Mouse (Mus musculus) olfactory bulb, adult 2 months (tissue): ENCODE measurements at regions not wholly inside any gene's neighbourhood (a gene's known extent, or its start where the extent isn't known, plus 50 kb on each side); places are given as distances from the start of the nearest gene placed in this dataset.
"Not testable (repeated sequence)": the region's sequence is repeated elsewhere in the genome, so short reads cannot be mapped to it uniquely, and the experiment has no call there.

Source experiments
- H3K27ac ChIP-seq: fragments of 200-500 bp; 2 replicates; pipeline ENCODE4 v1.5.1; 2012; ENCODE audit warnings: low read depth, low read length; ENCODE audit not compliant: insufficient read depth
- H3K4me1 ChIP-seq: fragments of 200-500 bp; 2 replicates; pipeline ENCODE4 v1.6.1; 2012; ENCODE audit warnings: low read length; ENCODE audit not compliant: control insufficient read depth, insufficient read depth
- H3K4me3 ChIP-seq: fragments of 200-500 bp; 2 replicates; pipeline ENCODE4 v1.5.1; 2012; ENCODE audit warnings: mild to moderate bottlenecking, low read depth, low read length, moderate library complexity; ENCODE audit not compliant: insufficient read depth
- CTCF ChIP-seq: fragments of 200-500 bp; IDR thresholded peaks from 2 replicates; pipeline ENCODE4 v1.5.1; 2012; ENCODE audit warnings: low read depth, mild to moderate bottlenecking, low read length, moderate library complexity; ENCODE audit not compliant: insufficient read depth
- POLR2A ChIP-seq: fragments of 200-500 bp; IDR thresholded peaks from 2 replicates; pipeline ENCODE4 v1.6.1; 2012; ENCODE audit warnings: mild to moderate bottlenecking, low read depth, low read length, moderate library complexity; ENCODE audit not compliant: insufficient read depth
- WGBS: fragments of 180-500 bp; shearing (Covaris S2); methylation state at CpG from one replicate; pipeline ENCODE4 v1.1.7; 2018; 5-methylcytosine and 5-hydroxymethylcytosine counted together

DNA sequence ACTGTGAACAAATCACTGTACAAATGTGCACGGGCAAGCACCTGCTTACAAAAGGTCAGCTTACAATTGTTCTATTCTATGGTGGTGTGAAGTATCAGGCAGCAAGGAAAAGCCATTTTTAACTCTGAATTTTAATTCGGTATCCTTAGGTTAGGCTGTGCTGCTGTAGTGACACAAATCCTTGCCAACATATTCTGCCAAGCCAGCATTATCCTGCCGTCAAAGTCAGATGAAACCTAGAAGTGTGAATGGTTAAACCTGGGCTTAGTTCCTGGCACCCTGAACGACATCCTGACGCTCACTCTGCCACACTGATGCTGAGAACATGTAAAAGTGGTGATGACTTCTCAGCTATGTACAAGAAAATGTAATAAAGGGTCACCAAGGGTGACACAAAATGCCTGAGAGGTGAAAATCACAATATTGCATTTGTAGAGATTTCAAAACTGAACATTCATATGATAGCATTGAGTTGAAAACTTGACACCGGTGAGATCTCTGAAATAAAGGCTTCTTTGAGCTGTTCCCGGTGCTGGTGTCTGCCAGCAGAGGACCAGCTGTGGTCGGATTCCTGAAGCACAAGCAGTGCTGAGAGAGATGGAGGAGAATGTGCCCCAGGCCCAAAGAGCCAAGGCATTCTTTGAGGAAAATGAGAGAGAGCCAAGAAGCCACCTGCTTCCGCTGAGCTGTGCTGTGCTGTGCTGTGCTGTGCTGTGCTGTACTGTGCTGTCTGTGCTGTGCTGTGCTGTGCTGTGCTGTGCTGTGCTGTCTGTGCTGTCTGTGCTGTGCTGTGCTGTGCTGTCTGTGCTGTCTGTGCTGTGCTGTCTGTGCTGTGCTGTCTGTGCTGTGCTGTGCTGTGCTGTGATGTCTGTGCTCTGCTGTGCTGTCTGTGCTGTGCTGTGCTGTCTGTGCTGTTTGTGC lies 195.9 kb downstream of the Tcp10c start:
- Histone ChIP-seq H3K4me1 (no peaks in the 10 kb centered on the region), H3K27ac (no peak overlapping the region), H3K4me3 (no peak overlapping the region)
- 61% methylated on average over 9 of the region's 9 CpGs for WGBS
- TF ChIP-seq POLR2A = no peak
- TF ChIP-seq CTCF = no peak

DNA sequence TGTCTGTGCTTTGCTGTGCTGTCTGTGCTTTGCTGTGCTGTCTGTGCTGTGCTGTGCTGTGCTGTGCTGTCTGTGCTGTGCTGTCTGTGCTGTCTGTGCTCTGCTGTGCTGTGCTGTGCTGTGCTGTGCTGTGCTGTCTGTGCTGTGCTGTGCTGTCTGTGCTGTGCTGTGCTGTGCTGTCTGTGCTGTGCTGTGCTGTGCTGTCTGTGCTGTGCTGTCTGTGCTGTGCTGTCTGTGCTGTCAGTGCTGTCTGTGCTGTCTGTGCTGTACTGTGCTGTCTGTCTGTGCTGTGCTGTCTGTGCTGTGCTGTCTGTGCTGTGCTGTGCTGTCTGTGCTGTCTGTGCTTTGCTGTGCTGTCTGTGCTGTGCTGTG lies 196.5 kb downstream of the Tcp10c start:
- not testable (repeated sequence) for H3K4me1 ChIP-seq, H3K4me3 ChIP-seq, H3K27ac ChIP-seq

DNA sequence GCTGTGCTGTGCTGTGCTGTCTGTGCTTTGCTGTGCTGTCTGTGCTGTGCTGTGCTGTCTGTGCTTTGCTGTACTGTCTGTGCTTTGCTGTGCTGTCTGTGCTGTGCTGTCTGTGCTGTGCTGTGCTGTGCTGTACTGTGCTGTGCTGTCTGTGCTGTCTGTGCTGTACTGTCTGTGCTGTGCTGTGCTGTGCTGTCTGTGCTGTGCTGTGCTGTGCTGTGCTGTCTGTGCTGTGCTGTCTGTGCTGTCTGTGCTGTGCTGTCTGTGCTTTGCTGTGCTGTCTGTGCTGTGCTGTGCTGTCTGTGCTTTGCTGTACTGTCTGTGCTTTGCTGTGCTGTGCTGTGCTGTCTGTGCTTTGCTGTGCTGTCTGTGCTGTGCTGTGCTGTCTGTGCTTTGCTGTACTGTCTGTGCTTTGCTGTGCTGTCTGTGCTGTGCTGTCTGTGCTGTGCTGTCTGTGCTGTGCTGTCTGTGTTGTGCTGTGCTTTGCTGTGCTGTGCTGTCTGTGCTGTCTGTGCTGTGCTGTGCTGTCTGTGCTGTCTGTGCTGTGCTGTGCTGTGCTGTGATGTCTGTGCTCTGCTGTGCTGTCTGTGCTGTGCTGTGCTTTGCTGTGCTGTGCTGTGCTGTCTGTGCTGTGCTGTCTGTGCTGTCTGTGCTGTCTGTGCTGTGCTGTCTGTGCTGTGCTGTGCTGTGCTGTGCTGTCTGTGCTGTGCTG lies 197.5 kb downstream of the Tcp10c start:
- H3K27ac ChIP-seq, H3K4me1 ChIP-seq, H3K4me3 ChIP-seq: not testable (repeated sequence)

DNA sequence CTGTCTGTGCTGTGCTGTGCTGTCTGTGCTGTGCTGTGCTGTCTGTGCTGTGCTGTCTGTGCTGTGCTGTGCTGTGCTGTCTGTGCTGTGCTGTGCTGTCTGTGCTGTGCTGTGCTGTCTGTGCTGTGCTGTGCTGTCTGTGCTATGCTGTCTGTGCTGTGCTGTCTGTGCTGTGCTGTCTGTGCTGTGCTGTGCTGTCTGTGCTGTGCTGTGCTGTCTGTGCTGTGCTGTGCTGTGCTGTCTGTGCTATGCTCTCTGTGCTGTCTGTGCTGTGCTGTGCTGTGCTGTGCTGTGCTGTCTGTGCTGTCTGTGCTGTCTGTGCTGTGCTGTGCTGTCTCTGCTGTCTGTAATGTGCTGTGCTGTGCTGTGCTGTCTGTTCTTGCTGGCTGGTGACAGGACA lies 198.5 kb downstream of the Tcp10c start:
- H3K27ac ChIP-seq, H3K4me3 ChIP-seq, H3K4me1 ChIP-seq: not testable (repeated sequence)

DNA sequence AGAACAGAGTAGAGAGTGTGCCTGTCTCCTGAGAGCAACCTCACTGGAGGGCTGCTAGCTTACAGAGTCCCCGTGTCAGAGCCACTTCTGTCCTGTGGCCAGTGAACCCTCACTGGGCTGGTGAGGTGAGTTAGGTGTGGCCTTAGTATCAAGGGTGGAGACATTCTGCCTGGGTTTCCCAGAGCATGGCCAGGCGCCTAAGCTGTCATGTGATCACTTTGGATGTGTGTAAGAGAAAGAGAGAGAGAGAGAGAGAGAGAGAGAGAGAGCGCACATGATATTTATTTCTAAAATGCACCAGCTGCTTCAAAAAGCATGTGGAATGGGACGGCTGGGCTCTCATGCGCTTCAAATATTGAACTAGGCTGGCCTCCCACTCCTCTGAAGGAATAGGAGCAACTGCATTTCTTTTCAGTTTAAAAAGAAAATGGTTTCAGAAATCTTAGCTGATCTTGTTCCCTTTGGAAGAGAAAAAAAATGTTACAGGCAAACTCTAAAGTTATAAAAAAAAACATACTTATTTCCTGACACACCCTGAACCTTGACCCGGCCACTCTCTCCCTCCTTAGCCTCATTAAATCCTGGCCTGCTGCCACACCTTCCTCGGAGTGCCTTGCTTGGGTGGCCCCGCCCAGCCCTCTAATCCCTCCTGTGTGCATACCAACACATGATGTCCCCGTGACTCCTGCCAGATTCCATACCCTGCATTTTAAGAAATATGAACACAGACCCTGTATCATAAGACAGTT lies 201.1 kb downstream of the Tcp10c start:
- H3K4me3 ChIP-seq, H3K4me1 ChIP-seq, H3K27ac ChIP-seq: not testable (repeated sequence)
- WGBS = 48% methylated on average over 9 of the region's 9 CpGs

DNA sequence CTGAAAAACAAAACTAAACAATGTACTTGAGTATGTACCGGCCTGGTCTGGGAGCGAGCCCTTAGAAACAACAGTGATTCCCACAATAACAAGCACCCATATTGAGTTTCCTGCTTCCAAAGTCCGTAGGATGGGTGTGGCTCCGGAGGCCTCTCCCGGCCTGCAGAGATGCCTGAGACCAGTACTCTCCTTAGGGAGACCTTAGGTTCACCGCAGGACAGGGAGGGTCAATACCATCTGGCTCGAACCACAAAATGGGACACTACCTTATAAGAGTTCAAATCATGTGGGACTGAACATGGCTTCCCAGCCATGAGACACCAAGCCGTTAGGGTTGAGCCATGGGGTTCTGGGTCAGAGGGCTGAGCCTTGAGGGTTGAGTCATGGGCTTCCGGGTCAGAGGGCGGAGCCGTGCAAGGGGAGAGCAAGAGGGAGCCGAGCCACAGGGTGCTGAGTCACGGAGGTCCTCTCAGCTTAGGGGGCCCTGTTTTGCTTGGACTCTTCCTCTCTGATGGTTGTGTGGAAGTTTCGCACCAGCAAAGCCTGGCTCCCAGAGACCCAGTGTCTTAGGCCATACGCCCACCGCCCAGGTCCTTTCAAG lies 201.8 kb downstream of the Tcp10c start:
- H3K27ac ChIP-seq = not testable (repeated sequence)
- 89% methylated on average over 16 of the region's 16 CpGs for WGBS

DNA sequence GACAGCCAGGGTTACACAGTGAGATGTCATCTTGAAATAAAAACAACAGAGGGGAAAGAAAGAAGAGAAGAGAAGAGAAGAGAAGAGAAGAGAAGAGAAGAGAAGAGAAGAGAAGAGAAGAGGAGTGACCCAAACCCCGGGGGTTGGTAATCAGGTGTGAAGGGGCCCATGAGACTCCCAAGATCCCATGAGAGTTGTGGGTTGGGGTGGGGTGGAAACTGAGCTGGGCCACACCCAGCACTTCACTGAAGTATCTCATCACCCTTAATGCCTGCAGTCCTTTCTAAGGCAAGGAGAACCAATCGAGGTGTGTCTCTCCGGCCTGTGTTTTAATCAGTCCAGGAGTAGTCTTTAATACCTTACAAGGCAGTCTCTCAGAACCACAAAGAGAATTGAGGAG lies 201.5 kb upstream of the Afdn start:
- no peak overlapping the region for H3K4me3 ChIP-seq
- H3K4me1 ChIP-seq = no peaks in the 10 kb centered on the region
- 82% methylated on average over 3 of the region's 3 CpGs for WGBS
- TF ChIP-seq POLR2A = no peak
- no peak for TF ChIP-seq CTCF
- H3K27ac ChIP-seq = no peak overlapping the region

More for the DNA sequence above, 201.8 kb downstream of the Tcp10c start:
- H3K4me1 ChIP-seq, H3K4me3 ChIP-seq: not testable (repeated sequence)

DNA sequence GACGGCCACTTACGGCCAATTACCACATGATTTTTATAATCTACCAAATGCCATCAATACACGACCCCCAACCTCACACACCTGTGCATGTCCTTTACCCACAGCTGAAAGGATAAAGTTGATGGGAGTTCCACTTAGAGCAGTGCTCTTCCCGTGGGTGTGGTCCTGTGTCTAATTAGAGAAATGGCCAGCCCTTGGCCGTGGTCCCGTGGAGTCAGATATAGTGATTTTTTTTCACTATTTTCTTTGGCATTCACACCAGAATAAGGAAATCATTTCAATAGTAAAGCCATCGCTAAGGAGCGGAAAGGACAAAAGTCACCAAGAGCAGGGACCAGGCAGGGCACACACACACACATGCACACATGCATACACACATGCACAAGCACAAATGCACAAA lies 199.0 kb upstream of the Afdn start:
- TF ChIP-seq POLR2A = no peak
- no peak for TF ChIP-seq CTCF
- Histone ChIP-seq H3K27ac (no peak overlapping the region), H3K4me3 (no peak overlapping the region), H3K4me1 (no peaks in the 10 kb centered on the region)
- 84% methylated on average over 8 of the region's 8 CpGs for WGBS

DNA sequence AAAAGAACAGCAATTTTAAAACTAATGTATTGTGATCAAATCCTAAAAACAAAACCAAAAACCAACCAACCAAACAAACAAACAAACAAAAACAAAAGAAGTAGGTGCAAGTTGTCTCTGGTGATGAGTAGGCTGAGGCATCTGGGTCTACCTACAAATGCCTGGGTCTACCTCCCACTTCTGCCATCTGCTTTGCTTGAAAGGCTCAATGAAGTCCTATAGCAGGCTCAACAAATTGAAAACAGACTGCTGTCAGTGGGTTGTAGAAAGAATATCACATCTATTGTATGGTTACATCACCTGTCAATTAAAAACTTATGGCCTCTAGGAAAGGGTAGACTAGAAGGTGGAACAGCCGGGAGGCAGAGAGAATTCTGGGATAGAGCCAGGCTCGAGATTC lies 197.4 kb upstream of the Afdn start:
- Histone ChIP-seq H3K4me3 (no peak overlapping the region), H3K4me1 (no peaks in the 10 kb centered on the region), H3K27ac (no peak overlapping the region)
- 94% methylated on average over 2 of the region's 2 CpGs for WGBS
- TF ChIP-seq POLR2A (no peak), CTCF (no peak)

DNA sequence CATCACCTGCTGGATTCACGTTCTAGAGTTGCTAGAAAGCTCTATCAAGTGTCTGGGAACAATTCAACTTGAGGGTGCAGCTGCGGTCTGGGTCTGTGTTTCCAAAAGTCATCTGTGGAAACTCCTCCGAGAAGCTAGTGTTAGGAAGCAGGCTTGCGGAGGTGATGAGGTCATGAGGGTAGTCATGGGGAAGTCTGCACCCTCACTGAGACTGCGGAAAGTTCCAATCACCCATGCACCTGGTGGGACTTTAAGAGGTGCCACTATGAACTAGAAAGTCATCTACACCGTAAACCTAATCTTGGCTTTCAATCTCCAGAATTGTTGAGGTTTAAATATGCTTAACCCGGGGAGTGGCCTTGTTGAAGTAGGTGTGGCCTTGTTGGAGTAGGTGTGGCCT lies 195.5 kb upstream of the Afdn start:
- TF ChIP-seq CTCF (no peak), POLR2A (no peak)
- Histone ChIP-seq H3K4me3 (no peak overlapping the region), H3K27ac (no peak overlapping the region), H3K4me1 (no peaks in the 10 kb centered on the region)
- 95% methylated on average over 7 of the region's 7 CpGs for WGBS
